23 mouse cellular contexts compared by ENCODE assay signal in genomic region chr16:36666448-36667017, GRCm38 (mm10). TPM values are rescaled to one million over a fixed set of nuclear protein-coding genes. Genes with fewer than 3 reads are reported as not detected.
DNase-seq lines count a peak whose midpoint lies in the region; ATAC-seq lines count a peak whose summit lies in the region.
"Had no signal": no experiment of that assay in that cellular context is flagged by ENCODE, and none has a peak within 500 bp of the region (broad histone marks: within the 10 kb centered on the region; RNA-seq: fewer than 3 reads in every experiment).

No protein-coding gene starts in this region.

- 93% methylated on average over 10 of the region's 10 CpGs for WGBS in hindbrain, embryonic 14.5 days
- WGBS in hindbrain, embryonic 16.5 days, result 91% methylated on average over 10 of the region's 10 CpGs
- 93% methylated on average over 10 of the region's 10 CpGs for WGBS in midbrain, embryonic 13.5 days

- H3K9ac ChIP-seq in hindbrain, embryonic 14.5 days, result no peak overlapping the region
- no peak overlapping the region for H3K9ac ChIP-seq in hindbrain, embryonic 16.5 days (ENCODE audit: low read depth, low read length)
- H3K9ac ChIP-seq in midbrain, embryonic 13.5 days (replicated peaks), result no peak overlapping the region
- H3K9ac ChIP-seq: heart, embryonic 15.5 days; hindbrain, embryonic 13.5 days; stomach, embryonic 15.5 days had no signal

- no peaks in the 10 kb centered on the region for H3K4me1 ChIP-seq in hindbrain, embryonic 14.5 days (replicated peaks; ENCODE audit: control insufficient read depth, insufficient read depth, low read length)
- no peaks in the 10 kb centered on the region for H3K4me1 ChIP-seq in hindbrain, embryonic 16.5 days (ENCODE audit: control insufficient read depth, insufficient read depth, low read depth, low read length)
- H3K4me1 ChIP-seq in midbrain, embryonic 13.5 days (replicated peaks), result no peaks in the 10 kb centered on the region
- H3K4me1 ChIP-seq: heart, embryonic 15.5 days; hindbrain, embryonic 13.5 days; stomach, embryonic 15.5 days had no signal

- peak; percentile 19 for DNase-seq in hindbrain, embryonic 14.5 days (ENCODE audit: low spot score)
- peak; percentile 9 for DNase-seq in thymus, postnatal 4 days
- DNase-seq in thymus, postnatal 36 days, result no peak
- DNase-seq in induced T-regulatory cell, adult 2 months (ENCODE audit: low read depth), result peak; percentile 82
- DNase-seq in splenic B cell, adult 2 months (ENCODE audit: low read depth, low spot score), result peak; percentile 26
- DNase-seq in cerebellum, postnatal 10 days, result no peak
- DNase-seq: adrenal gland, postnatal 14 days; cerebellum, adult 9-10 months; gastrocnemius, postnatal 14 days; lung, postnatal 10 days; right cerebral cortex, postnatal 25 days had no signal

- H3K4me3 ChIP-seq in hindbrain, embryonic 14.5 days (replicated peaks; ENCODE audit: low read length), result no peak overlapping the region
- no peak overlapping the region for H3K4me3 ChIP-seq in hindbrain, embryonic 16.5 days (ENCODE audit: low read length)
- H3K4me3 ChIP-seq in midbrain, embryonic 13.5 days (replicated peaks), result no peak overlapping the region
- H3K4me3 ChIP-seq: forebrain, embryonic 10.5 days; heart, embryonic 15.5 days; hindbrain, embryonic 13.5 days; layer of hippocampus, adult 2 months; stomach, embryonic 15.5 days had no signal

- no peaks in the 10 kb centered on the region for H3K36me3 ChIP-seq in hindbrain, embryonic 14.5 days (replicated peaks; ENCODE audit: control insufficient read depth, insufficient read depth)
- no peaks in the 10 kb centered on the region for H3K36me3 ChIP-seq in hindbrain, embryonic 16.5 days (ENCODE audit: control insufficient read depth, insufficient read depth, low read length)
- H3K36me3 ChIP-seq in splenic B cell, adult 2 months (ENCODE audit: control insufficient read depth, insufficient read depth, low read length, poor library complexity, severe bottlenecking), result no peaks in the 10 kb centered on the region
- H3K36me3 ChIP-seq in midbrain, embryonic 13.5 days, result no peaks in the 10 kb centered on the region
- H3K36me3 ChIP-seq: forebrain, embryonic 10.5 days; heart, embryonic 15.5 days; hindbrain, embryonic 13.5 days; stomach, embryonic 15.5 days had no signal

- H3K9me3 ChIP-seq in hindbrain, embryonic 14.5 days (ENCODE audit: control insufficient read depth, low read length), result no peaks in the 10 kb centered on the region
- H3K9me3 ChIP-seq in hindbrain, embryonic 16.5 days (ENCODE audit: control insufficient read depth, low read length), result no peaks in the 10 kb centered on the region
- H3K9me3 ChIP-seq in midbrain, embryonic 13.5 days, result no peaks in the 10 kb centered on the region
- H3K9me3 ChIP-seq: forebrain, embryonic 10.5 days; heart, embryonic 15.5 days; hindbrain, embryonic 13.5 days; stomach, embryonic 15.5 days had no signal

- H3K27ac ChIP-seq in hindbrain, embryonic 14.5 days, result no peak overlapping the region
- no peak overlapping the region for H3K27ac ChIP-seq in hindbrain, embryonic 16.5 days (ENCODE audit: low read depth, low read length)
- H3K27ac ChIP-seq in midbrain, embryonic 13.5 days, result no peak overlapping the region
- H3K27ac ChIP-seq: forebrain, embryonic 10.5 days; heart, embryonic 15.5 days; hindbrain, embryonic 13.5 days; kidney, postnatal 0 days; layer of hippocampus, adult 2 months; stomach, embryonic 15.5 days had no signal

- no peak for ATAC-seq in hindbrain, embryonic 14.5 days (ENCODE audit: low FRiP score)
- no peak for ATAC-seq in hindbrain, embryonic 16.5 days
- no peak for ATAC-seq in midbrain, embryonic 13.5 days
- ATAC-seq: forebrain, embryonic 16.5 days had no signal

- H3K27me3 ChIP-seq in hindbrain, embryonic 14.5 days (ENCODE audit: control insufficient read depth, insufficient read depth, low read length), result no peaks in the 10 kb centered on the region
- no peaks in the 10 kb centered on the region for H3K27me3 ChIP-seq in hindbrain, embryonic 16.5 days (replicated peaks; ENCODE audit: control insufficient read depth, insufficient read depth, low read length)
- H3K27me3 ChIP-seq in splenic B cell, adult 2 months (ENCODE audit: control insufficient read depth, insufficient read depth, low read length, poor library complexity, severe bottlenecking), result no peaks in the 10 kb centered on the region
- H3K27me3 ChIP-seq in midbrain, embryonic 13.5 days, result no peaks in the 10 kb centered on the region
- H3K27me3 ChIP-seq: heart, embryonic 15.5 days; hindbrain, embryonic 13.5 days; stomach, embryonic 15.5 days had no signal

- no peak overlapping the region for H3K4me2 ChIP-seq in hindbrain, embryonic 14.5 days (replicated peaks)
- no peak overlapping the region for H3K4me2 ChIP-seq in hindbrain, embryonic 16.5 days (ENCODE audit: low read length)
- no peak overlapping the region for H3K4me2 ChIP-seq in midbrain, embryonic 13.5 days (replicated peaks)
- H3K4me2 ChIP-seq: heart, embryonic 15.5 days; hindbrain, embryonic 13.5 days; midbrain, embryonic 11.5 days; stomach, embryonic 15.5 days had no signal

RNA-seq across cellular contexts. Expression of gene Cd86, which starts 0.7 kb away (rescaled TPM):
- 2.0 and 3.1 TPM in 2 replicates for polyA plus RNA-seq in hindbrain, embryonic 14.5 days (2014; fragmentation: Nextera tagmentation; extraction: Ambion mirVana)
- polyA plus RNA-seq in hindbrain, embryonic 16.5 days (2015; fragmentation: Nextera tagmentation; extraction: Ambion mirVana), result 1.7 and 2.3 TPM in 2 replicates
- polyA plus RNA-seq in midbrain, embryonic 13.5 days (2015; fragmentation: Nextera tagmentation; extraction: Ambion mirVana), result 1.4 and 1.8 TPM in 2 replicates

RNA-seq across cellular contexts. Expression of gene Ildr1, which starts 27.2 kb away (rescaled TPM):
- polyA plus RNA-seq in hindbrain, embryonic 14.5 days (2014; fragmentation: Nextera tagmentation; extraction: Ambion mirVana), result 0.19 and 0.48 TPM in 2 replicates
- polyA plus RNA-seq in hindbrain, embryonic 16.5 days (2015; fragmentation: Nextera tagmentation; extraction: Ambion mirVana), result 0.36 and 0.68 TPM in 2 replicates
- polyA plus RNA-seq in midbrain, embryonic 13.5 days (2015; fragmentation: Nextera tagmentation; extraction: Ambion mirVana), result not detected in 2 replicates
- polyA plus RNA-seq: liver, embryonic 11.5 days; neural tube, embryonic 11.5 days had no signal

Comparison
In these comparisons a context has a peak if more than half of its experiments do, and no peak if none do; other contexts are left out.
1. DNase-seq: peak in hindbrain, embryonic 14.5 days (single experiment), thymus, postnatal 4 days (single experiment), induced T-regulatory cell, adult 2 months (single experiment) and splenic B cell, adult 2 months (single experiment); none in thymus, postnatal 36 days (0 of 2) and cerebellum, postnatal 10 days (0 of 2).